Mouse (Mus musculus): Measurements from ENCODE around the gene Nt5dc1.

DNA sequence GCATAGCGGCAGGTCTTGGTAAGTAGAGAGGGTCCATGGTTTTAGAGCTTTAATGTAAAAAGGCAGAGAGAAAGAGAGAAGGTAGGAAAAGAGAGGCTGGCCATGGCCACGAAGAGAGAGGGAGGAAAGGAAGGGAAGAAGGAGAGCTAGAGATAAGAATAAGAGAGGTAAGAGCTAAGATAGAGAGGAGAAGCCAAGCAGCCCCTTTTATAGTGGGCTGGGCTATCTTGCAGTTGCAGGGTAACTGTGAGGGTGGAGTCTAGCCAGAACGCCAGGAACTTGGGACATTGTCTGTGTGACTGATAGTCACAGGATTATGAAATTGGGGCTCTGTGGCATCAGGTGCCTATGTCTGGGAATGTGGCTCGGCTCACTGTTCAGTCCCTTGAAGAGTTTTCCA is 179.8 kb downstream of the Nt5dc1 start:
- TF ChIP-seq CTCF (IDR thresholded peaks at IDR 0.05; ENCODE audit: extremely low read depth, insufficient read depth, low read length) (no peak), POLR2A (IDR thresholded peaks at IDR 0.05; ENCODE audit: extremely low read depth, insufficient read depth, low read length) (no peak)

Measured in cortical plate, adult 2 months (tissue).